19 mouse cellular contexts compared by ENCODE assay signal in the genomic region with DNA sequence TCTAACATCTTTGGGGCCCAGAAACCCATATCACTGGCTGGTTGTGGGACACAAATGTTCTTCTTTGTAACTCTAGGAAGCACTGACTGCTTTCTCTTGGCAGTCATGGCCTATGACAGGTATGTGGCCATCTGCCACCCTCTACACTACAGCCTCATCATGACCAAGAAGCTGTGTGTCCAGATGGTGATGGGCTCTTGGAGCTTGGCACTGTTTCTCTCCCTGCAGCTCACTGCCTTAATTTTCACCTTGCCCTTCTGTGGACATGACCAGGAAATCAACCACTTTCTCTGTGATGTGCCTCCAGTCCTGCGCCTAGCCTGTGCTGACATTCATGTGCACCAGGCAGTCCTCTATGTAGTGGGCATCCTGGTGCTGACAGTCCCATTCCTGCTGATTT. TPM values are rescaled to one million over a fixed set of nuclear protein-coding genes. Genes with fewer than 3 reads are reported as not detected.
DNase-seq lines count a peak whose midpoint lies in the region; TF ChIP-seq lines count a peak whose summit lies in the region.
"Had no signal": no experiment of that assay in that cellular context is flagged by ENCODE, and none has a peak within 500 bp of the region (broad histone marks: within the 10 kb centered on the region; RNA-seq: fewer than 3 reads in every experiment).

No protein-coding gene starts in this region.

- intact Hi-C loops in left cerebral cortex, postnatal 4 days (cut with DNase I), result no loop called here
- intact Hi-C loops in left cerebral cortex, adult 2 months (cut with DNase I), result no loop called here

- TF ChIP-seq CTCF in left cerebral cortex, adult 2 months (IDR thresholded peaks at IDR 0.05), result no peak

- H3K4me3 ChIP-seq in left cerebral cortex, adult 2 months, result no peak overlapping the region
- H3K4me3 ChIP-seq: embryonic facial prominence, embryonic 10.5 days; forebrain, embryonic 13.5 days; heart, embryonic 13.5 days had no signal

- H3K27ac ChIP-seq in left cerebral cortex, adult 2 months, result no peak overlapping the region
- H3K27ac ChIP-seq: embryonic facial prominence, embryonic 10.5 days; forebrain, embryonic 13.5 days; heart, embryonic 13.5 days had no signal

- DNase-seq in left cerebral cortex, postnatal 4 days, result peak; percentile 36
- DNase-seq in left cerebral cortex, adult 2 months (ENCODE audit: extremely low spot score in 1 of 2, low spot score in 2 of 2), result no peak
- peak; percentile 28 for DNase-seq in cerebellum, adult 18-20 months
- peak; percentile 60 for DNase-seq in cerebellum, adult 9-11 months
- DNase-seq in cerebellum, postnatal 36 days, result peak; percentile 35 to 37
- DNase-seq in c-Kit-positive CD71-positive TER-119-positive erythroid progenitor cells, embryonic 14.5 days (ENCODE audit: low spot score), result no peak
- DNase-seq in layer of hippocampus, postnatal 10 days (ENCODE audit: low spot score in 2 of 2), result no peak
- DNase-seq: adrenal gland, postnatal 14 days; forebrain, postnatal 0 days; gastrocnemius, postnatal 25 days; heart, postnatal 36 days; kidney, adult 11 months had no signal

RNA-seq across cellular contexts. Expression of a gene that starts 9.8 kb away (rescaled TPM):
- total RNA-seq in left cerebral cortex, postnatal 4 days (2021), result not detected
- not detected for total RNA-seq in left cerebral cortex, adult 2 months (2021)
- not detected for total RNA-seq in layer of hippocampus, postnatal 10 days (2021)
- total RNA-seq: adrenal gland, adult 18-20 months; adrenal gland, postnatal 14 days; CH12.LX; forebrain, postnatal 0 days; gastrocnemius, adult 18-20 months; gastrocnemius, postnatal 25 days; granulocyte monocyte progenitor cell, adult 5-6 weeks; heart, postnatal 36 days had no signal

RNA-seq across cellular contexts. Expression of a gene that starts 15.0 kb away (rescaled TPM):
- total RNA-seq in left cerebral cortex, postnatal 4 days (2021), result not detected
- total RNA-seq in left cerebral cortex, adult 2 months (2021), result not detected
- total RNA-seq in layer of hippocampus, postnatal 10 days (2021), result not detected
- total RNA-seq: adrenal gland, adult 18-20 months; adrenal gland, postnatal 14 days; CH12.LX; forebrain, postnatal 0 days; gastrocnemius, adult 18-20 months; gastrocnemius, postnatal 25 days; granulocyte monocyte progenitor cell, adult 5-6 weeks; heart, postnatal 36 days had no signal

RNA-seq across cellular contexts. Expression of a gene that starts 26.3 kb away (rescaled TPM):
- not detected for total RNA-seq in left cerebral cortex, postnatal 4 days (2021)
- not detected for total RNA-seq in left cerebral cortex, adult 2 months (2021)
- total RNA-seq in layer of hippocampus, postnatal 10 days (2021), result not detected
- total RNA-seq: adrenal gland, adult 18-20 months; adrenal gland, postnatal 14 days; CH12.LX; forebrain, postnatal 0 days; gastrocnemius, adult 18-20 months; gastrocnemius, postnatal 25 days; granulocyte monocyte progenitor cell, adult 5-6 weeks; heart, postnatal 36 days had no signal

RNA-seq across cellular contexts. Expression of a gene that starts 28.3 kb away (rescaled TPM):
- total RNA-seq in left cerebral cortex, postnatal 4 days (2021), result not detected
- total RNA-seq in left cerebral cortex, adult 2 months (2021), result not detected
- not detected for total RNA-seq in layer of hippocampus, postnatal 10 days (2021)
- total RNA-seq: adrenal gland, adult 18-20 months; adrenal gland, postnatal 14 days; CH12.LX; forebrain, postnatal 0 days; gastrocnemius, adult 18-20 months; gastrocnemius, postnatal 25 days; granulocyte monocyte progenitor cell, adult 5-6 weeks; heart, postnatal 36 days had no signal

RNA-seq across cellular contexts. Expression of a gene that starts 48.6 kb away (rescaled TPM):
- total RNA-seq in left cerebral cortex, postnatal 4 days (2021), result not detected
- not detected for total RNA-seq in left cerebral cortex, adult 2 months (2021)
- total RNA-seq in layer of hippocampus, postnatal 10 days (2021), result not detected
- total RNA-seq: adrenal gland, adult 18-20 months; adrenal gland, postnatal 14 days; CH12.LX; forebrain, postnatal 0 days; gastrocnemius, adult 18-20 months; gastrocnemius, postnatal 25 days; granulocyte monocyte progenitor cell, adult 5-6 weeks; heart, postnatal 36 days had no signal

Comparison
In these comparisons a context has a peak if more than half of its experiments do, and no peak if none do; other contexts are left out.
1. DNase-seq: peak in left cerebral cortex, postnatal 4 days (single experiment), cerebellum, adult 18-20 months (2 of 2), cerebellum, adult 9-11 months (single experiment) and cerebellum, postnatal 36 days (2 of 2); none in left cerebral cortex, adult 2 months (0 of 2), c-Kit-positive CD71-positive TER-119-positive erythroid progenitor cells, embryonic 14.5 days (single experiment) and layer of hippocampus, postnatal 10 days (0 of 2).